In genomic region chr10:63065561-63065960, GRCm38 (mm10) we compare ENCODE assay signal across 19 mouse cellular contexts. TPM values are rescaled to one million over a fixed set of nuclear protein-coding genes. Genes with fewer than 3 reads are reported as not detected.
DNase-seq lines count a peak whose midpoint lies in the region; ATAC-seq and TF ChIP-seq lines count a peak whose summit lies in the region.
"Had no signal": no experiment of that assay in that cellular context is flagged by ENCODE, and none has a peak within 500 bp of the region (broad histone marks: within the 10 kb centered on the region; RNA-seq: fewer than 3 reads in every experiment).

No protein-coding gene starts in this region.

- H3K9me3 ChIP-seq in hindbrain, postnatal 0 days (ENCODE audit: low read length): no peaks in the 10 kb centered on the region
- no peaks in the 10 kb centered on the region for H3K9me3 ChIP-seq in hindbrain, embryonic 11.5 days (ENCODE audit: control insufficient read depth, low read length)
- H3K9me3 ChIP-seq in midbrain, postnatal 0 days (ENCODE audit: low read length): no peaks in the 10 kb centered on the region
- 0 out of 2 replicates have a peak, but pooled peaks cover 2% of the 10 kb centered on the region for H3K9me3 ChIP-seq in midbrain, embryonic 16.5 days (replicated peaks; ENCODE audit: control insufficient read depth, low read length, poor library complexity, severe bottlenecking)
- H3K9me3 ChIP-seq: embryonic facial prominence, embryonic 13.5 days; G1E; heart, embryonic 10.5 days; hindbrain, embryonic 13.5 days had no signal

- ATAC-seq in hindbrain, postnatal 0 days: no peak
- ATAC-seq in hindbrain, embryonic 11.5 days (ENCODE audit: low FRiP score): no peak
- ATAC-seq in midbrain, postnatal 0 days (ENCODE audit: low FRiP score): no peak
- ATAC-seq in midbrain, embryonic 16.5 days: no peak

- H3K27me3 ChIP-seq in hindbrain, postnatal 0 days (ENCODE audit: insufficient read depth, low read length): no peaks in the 10 kb centered on the region
- H3K27me3 ChIP-seq in hindbrain, embryonic 11.5 days (ENCODE audit: control insufficient read depth, insufficient read depth, low read length): no peaks in the 10 kb centered on the region
- H3K27me3 ChIP-seq in midbrain, postnatal 0 days (ENCODE audit: insufficient read depth, low read length): no peaks in the 10 kb centered on the region
- no peaks in the 10 kb centered on the region for H3K27me3 ChIP-seq in midbrain, embryonic 16.5 days (ENCODE audit: control insufficient read depth, insufficient read depth, low read depth, low read length)
- H3K27me3 ChIP-seq: embryonic facial prominence, embryonic 13.5 days; forebrain, embryonic 12.5 days; hindbrain, embryonic 13.5 days had no signal

- H3K4me2 ChIP-seq in hindbrain, postnatal 0 days (ENCODE audit: low read depth, low read length): no peak overlapping the region
- H3K4me2 ChIP-seq in hindbrain, embryonic 11.5 days (replicated peaks; ENCODE audit: low read depth, low read length): no peak overlapping the region
- no peak overlapping the region for H3K4me2 ChIP-seq in midbrain, postnatal 0 days (ENCODE audit: low read depth, low read length, poor library complexity, severe bottlenecking)
- H3K4me2 ChIP-seq in midbrain, embryonic 16.5 days (ENCODE audit: low read length): no peak overlapping the region
- H3K4me2 ChIP-seq: embryonic facial prominence, embryonic 13.5 days; forebrain, embryonic 12.5 days; hindbrain, embryonic 13.5 days had no signal

- no peaks in the 10 kb centered on the region for H3K4me1 ChIP-seq in hindbrain, postnatal 0 days (ENCODE audit: insufficient read depth, low read length)
- H3K4me1 ChIP-seq in hindbrain, embryonic 11.5 days (replicated peaks; ENCODE audit: control insufficient read depth, insufficient read depth, low read length): no peaks in the 10 kb centered on the region
- H3K4me1 ChIP-seq in midbrain, postnatal 0 days (ENCODE audit: insufficient read depth, low read length): no peaks in the 10 kb centered on the region
- no peaks in the 10 kb centered on the region for H3K4me1 ChIP-seq in midbrain, embryonic 16.5 days (ENCODE audit: control insufficient read depth, insufficient read depth, low read length)
- H3K4me1 ChIP-seq: embryonic facial prominence, embryonic 13.5 days; forebrain, embryonic 12.5 days; heart, embryonic 10.5 days had no signal

- no peaks in the 10 kb centered on the region for H3K36me3 ChIP-seq in hindbrain, postnatal 0 days (ENCODE audit: insufficient read depth, low read length)
- no peaks in the 10 kb centered on the region for H3K36me3 ChIP-seq in hindbrain, embryonic 11.5 days (ENCODE audit: control insufficient read depth, insufficient read depth, low read length)
- no peaks in the 10 kb centered on the region for H3K36me3 ChIP-seq in midbrain, postnatal 0 days (ENCODE audit: insufficient read depth, low read length)
- no peaks in the 10 kb centered on the region for H3K36me3 ChIP-seq in midbrain, embryonic 16.5 days (ENCODE audit: control insufficient read depth, insufficient read depth, low read length)
- H3K36me3 ChIP-seq: embryonic facial prominence, embryonic 13.5 days; forebrain, embryonic 12.5 days; G1E; heart, embryonic 10.5 days; hindbrain, embryonic 13.5 days had no signal

- 54% methylated on average over 8 of the region's 8 CpGs for WGBS in hindbrain, postnatal 0 days
- WGBS in hindbrain, embryonic 11.5 days: 72% methylated on average over 8 of the region's 8 CpGs
- WGBS in midbrain, postnatal 0 days: 59% methylated on average over 8 of the region's 8 CpGs
- WGBS in midbrain, embryonic 16.5 days: 64% methylated on average over 8 of the region's 8 CpGs

- no peak overlapping the region for H3K4me3 ChIP-seq in hindbrain, postnatal 0 days (ENCODE audit: low read length)
- H3K4me3 ChIP-seq in hindbrain, embryonic 11.5 days (ENCODE audit: low read depth, low read length): no peak overlapping the region
- no peak overlapping the region for H3K4me3 ChIP-seq in midbrain, postnatal 0 days (ENCODE audit: low read depth, low read length)
- no peak overlapping the region for H3K4me3 ChIP-seq in midbrain, embryonic 16.5 days (ENCODE audit: low read depth, low read length)
- H3K4me3 ChIP-seq: embryonic facial prominence, embryonic 13.5 days; forebrain, embryonic 12.5 days; heart, embryonic 10.5 days; hindbrain, embryonic 13.5 days had no signal

- no peak for TF ChIP-seq CTCF in hindbrain, postnatal 0 days (IDR thresholded peaks at IDR 0.05; ENCODE audit: low read depth)
- TF ChIP-seq CTCF in midbrain, postnatal 0 days (IDR thresholded peaks at IDR 0.05): no peak

- no peak overlapping the region for H3K27ac ChIP-seq in hindbrain, postnatal 0 days
- H3K27ac ChIP-seq in hindbrain, embryonic 11.5 days (ENCODE audit: low read depth, low read length): no peak overlapping the region
- H3K27ac ChIP-seq in midbrain, postnatal 0 days (ENCODE audit: low read depth, low read length): no peak overlapping the region
- no peak overlapping the region for H3K27ac ChIP-seq in midbrain, embryonic 16.5 days (ENCODE audit: low read length)
- H3K27ac ChIP-seq: embryonic facial prominence, embryonic 13.5 days; forebrain, embryonic 12.5 days; heart, embryonic 10.5 days; hindbrain, embryonic 13.5 days had no signal

- H3K9ac ChIP-seq in hindbrain, postnatal 0 days (replicated peaks; ENCODE audit: low read length): no peak overlapping the region
- no peak overlapping the region for H3K9ac ChIP-seq in hindbrain, embryonic 11.5 days (ENCODE audit: low read depth, low read length)
- no peak overlapping the region for H3K9ac ChIP-seq in midbrain, postnatal 0 days (replicated peaks; ENCODE audit: low read length, poor library complexity, severe bottlenecking)
- no peak overlapping the region for H3K9ac ChIP-seq in midbrain, embryonic 16.5 days (ENCODE audit: low read depth, low read length)
- H3K9ac ChIP-seq: embryonic facial prominence, embryonic 13.5 days; forebrain, embryonic 12.5 days; hindbrain, embryonic 13.5 days had no signal

- DNase-seq in hindbrain, postnatal 0 days (ENCODE audit: low spot score): peak; percentile 5
- no peak for DNase-seq in hindbrain, embryonic 11.5 days (ENCODE audit: low spot score)
- peak; percentile 53 for DNase-seq in kidney, adult 9 months
- no peak for DNase-seq in kidney, adult 18-20 months
- DNase-seq in midbrain, postnatal 0 days (ENCODE audit: low spot score): peak; percentile 3
- DNase-seq in layer of hippocampus, adult 11-12 months (ENCODE audit: low spot score): no peak

RNA-seq across cellular contexts. Expression of gene Pbld1, which starts 5.6 kb away (rescaled TPM):
- 0.22 and 18.2 TPM in 2 replicates for total RNA-seq in hindbrain, postnatal 0 days (2014; rRNA removed)
- 0.63 and 0.88 TPM in 2 replicates for polyA plus RNA-seq in hindbrain, postnatal 0 days (2015; fragmentation: Nextera tagmentation; extraction: Ambion mirVana)
- polyA plus RNA-seq in hindbrain, embryonic 11.5 days (2014; fragmentation: Nextera tagmentation; extraction: Ambion mirVana): 0.78 and 1.2 TPM in 2 replicates
- total RNA-seq in midbrain, postnatal 0 days (2014; rRNA removed): not detected in 2 replicates
- 0.45 and 0.59 TPM in 2 replicates for polyA plus RNA-seq in midbrain, postnatal 0 days (2015; fragmentation: Nextera tagmentation; extraction: Ambion mirVana)
- polyA plus RNA-seq in midbrain, embryonic 16.5 days (2015; fragmentation: Nextera tagmentation; extraction: Ambion mirVana): 0.50 TPM in 2 replicates
- polyA plus RNA-seq: G1E had no signal

RNA-seq across cellular contexts. Expression of gene Atoh7, which starts 33.9 kb away (rescaled TPM):
- 10.5 and 13.8 TPM in 2 replicates for total RNA-seq in hindbrain, postnatal 0 days (2014; rRNA removed)
- 14.7 and 15.4 TPM in 2 replicates for polyA plus RNA-seq in hindbrain, postnatal 0 days (2015; fragmentation: Nextera tagmentation; extraction: Ambion mirVana)
- polyA plus RNA-seq in hindbrain, embryonic 11.5 days (2014; fragmentation: Nextera tagmentation; extraction: Ambion mirVana): 0.34 and 0.43 TPM in 2 replicates
- total RNA-seq in midbrain, postnatal 0 days (2014; rRNA removed): 0.99 and 4.4 TPM in 2 replicates
- polyA plus RNA-seq in midbrain, postnatal 0 days (2015; fragmentation: Nextera tagmentation; extraction: Ambion mirVana): 4.8 and 6.0 TPM in 2 replicates
- polyA plus RNA-seq in midbrain, embryonic 16.5 days (2015; fragmentation: Nextera tagmentation; extraction: Ambion mirVana): 2.3 and 2.6 TPM in 2 replicates
- total RNA-seq: adrenal gland, postnatal 25 days; G1E; gastrocnemius, postnatal 4 days; heart, adult 18-20 months; heart, postnatal 10 days; heart, postnatal 4 days had no signal
- polyA plus RNA-seq: CD4-positive, CD25-positive, alpha-beta regulatory T cell, adult 4 months; embryonic facial prominence, embryonic 13.5 days; G1E; heart, embryonic 10.5 days; heart, embryonic 14.5 days had no signal

RNA-seq across cellular contexts. Expression of gene Pbld2, which starts 41.4 kb away (rescaled TPM):
- 0.47 and 1.7 TPM in 2 replicates for total RNA-seq in hindbrain, postnatal 0 days (2014; rRNA removed)
- 0.60 and 1.4 TPM in 2 replicates for polyA plus RNA-seq in hindbrain, postnatal 0 days (2015; fragmentation: Nextera tagmentation; extraction: Ambion mirVana)
- 1.3 and 1.5 TPM in 2 replicates for polyA plus RNA-seq in hindbrain, embryonic 11.5 days (2014; fragmentation: Nextera tagmentation; extraction: Ambion mirVana)
- 0.80 TPM in 1 of 2 replicates, not detected in the other for total RNA-seq in midbrain, postnatal 0 days (2014; rRNA removed)
- polyA plus RNA-seq in midbrain, postnatal 0 days (2015; fragmentation: Nextera tagmentation; extraction: Ambion mirVana): 0.55 and 1.2 TPM in 2 replicates
- polyA plus RNA-seq in midbrain, embryonic 16.5 days (2015; fragmentation: Nextera tagmentation; extraction: Ambion mirVana): 0.77 and 0.80 TPM in 2 replicates
- total RNA-seq: G1E had no signal
- polyA plus RNA-seq: G1E had no signal

RNA-seq across cellular contexts. Expression of gene Hnrnph3, which starts 41.5 kb away (rescaled TPM):
- total RNA-seq in hindbrain, postnatal 0 days (2014; rRNA removed): 5.4 and 9.4 TPM in 2 replicates
- 77.7 and 83.9 TPM in 2 replicates for polyA plus RNA-seq in hindbrain, postnatal 0 days (2015; fragmentation: Nextera tagmentation; extraction: Ambion mirVana)
- 163 and 166 TPM in 2 replicates for polyA plus RNA-seq in hindbrain, embryonic 11.5 days (2014; fragmentation: Nextera tagmentation; extraction: Ambion mirVana)
- 11.0 and 22.5 TPM in 2 replicates for total RNA-seq in midbrain, postnatal 0 days (2014; rRNA removed)
- 70.3 and 78.7 TPM in 2 replicates for polyA plus RNA-seq in midbrain, postnatal 0 days (2015; fragmentation: Nextera tagmentation; extraction: Ambion mirVana)
- polyA plus RNA-seq in midbrain, embryonic 16.5 days (2015; fragmentation: Nextera tagmentation; extraction: Ambion mirVana): 140 and 167 TPM in 2 replicates

Comparison
In these comparisons a context has a peak if more than half of its experiments do, and no peak if none do; other contexts are left out.
1. DNase-seq: peak in hindbrain, postnatal 0 days (single experiment), kidney, adult 9 months (single experiment) and midbrain, postnatal 0 days (single experiment); none in hindbrain, embryonic 11.5 days (single experiment), kidney, adult 18-20 months (single experiment) and layer of hippocampus, adult 11-12 months (single experiment).